Mouse (Mus musculus): ENCODE results near the gene Commd7.

DNA sequence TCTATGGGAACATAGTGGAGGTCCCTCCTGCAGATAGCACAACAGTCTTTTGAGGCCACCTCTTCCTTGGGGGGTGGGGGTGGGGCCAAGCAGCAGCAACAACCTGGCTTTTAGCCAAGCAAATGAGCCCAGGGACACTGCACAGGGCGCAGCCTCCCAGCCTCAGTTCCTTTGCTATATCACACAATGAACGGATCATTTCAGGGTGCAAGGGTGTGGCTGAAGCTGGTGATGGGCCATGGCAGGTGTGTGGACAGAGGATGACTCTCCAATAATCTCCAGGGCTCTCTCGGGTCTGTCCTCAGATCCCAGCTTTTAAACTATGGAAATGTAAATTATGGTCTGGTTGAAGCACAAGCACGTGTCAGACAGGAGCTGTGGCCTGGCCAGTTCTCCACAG lies 55.5 kb downstream of the Commd7 start:
- TF ChIP-seq CTCF (IDR thresholded peaks at IDR 0.05; ENCODE audit: extremely low read depth, insufficient read depth, insufficient read length, insufficient replicate concordance), result no peak
- TF ChIP-seq POLR2A (IDR thresholded peaks at IDR 0.05; ENCODE audit: low read depth, low read length), result no peak

Measured in spleen, adult 2 months (tissue).